Mouse (Mus musculus): Measurements from ENCODE around the gene Mettl17. TPM values are rescaled to one million over a fixed set of nuclear protein-coding genes. Genes with fewer than 3 reads are reported as not detected.

Mettl17 gene
- polyA plus RNA-seq, 1 experiment from 2014 or later, result 85.2 TPM

GRCm38 (mm10) chr14:51930824-51931223 is 46.2 kb downstream of the Mettl17 start:
- H3K27me3 ChIP-seq (ENCODE audit: control insufficient read depth, insufficient read depth, low read length), result no peaks in the 10 kb centered on the region
- H3K4me3 ChIP-seq (replicated peaks; ENCODE audit: low read depth, low read length), result no peak overlapping the region
- DNase-seq (peak; percentile 84), ATAC-seq (ENCODE audit: low FRiP score, low TSS enrichment) (0 out of 2 replicates have a peak, but pooled peaks have one; percentile 27)
- no peak overlapping the region for H3K9ac ChIP-seq (replicated peaks; ENCODE audit: low read length)
- no peak overlapping the region for H3K4me2 ChIP-seq (ENCODE audit: low read length)
- H3K9me3 ChIP-seq (ENCODE audit: control insufficient read depth, low read length), result 0 out of 2 replicates have a peak, but pooled peaks cover 2% of the 10 kb centered on the region
- H3K27ac ChIP-seq (replicated peaks; ENCODE audit: low read depth, low read length), result no peak overlapping the region
- WGBS, result 39% methylated on average over 5 of the region's 5 CpGs
- no peaks in the 10 kb centered on the region for H3K36me3 ChIP-seq (ENCODE audit: control insufficient read depth, insufficient read depth, low read length)
- no peaks in the 10 kb centered on the region for H3K4me1 ChIP-seq (ENCODE audit: control insufficient read depth, insufficient read depth, low read length)

- no peaks in the 10 kb centered on the region for H3K36me3 ChIP-seq (ENCODE audit: control insufficient read depth, insufficient read depth, low read length)
- no peaks in the 10 kb centered on the region for H3K4me1 ChIP-seq (ENCODE audit: control insufficient read depth, insufficient read depth, low read length)
- WGBS, result 70% methylated on average over 10 of the region's 10 CpGs
- H3K9me3 ChIP-seq (ENCODE audit: control insufficient read depth, low read length), result 0 out of 2 replicates have a peak, but pooled peaks cover 2% of the 10 kb centered on the region
- H3K27ac ChIP-seq (replicated peaks; ENCODE audit: low read depth, low read length), result no peak overlapping the region
- ATAC-seq (ENCODE audit: low FRiP score, low TSS enrichment) (no peak), DNase-seq (no peak)
- H3K9ac ChIP-seq (replicated peaks; ENCODE audit: low read length), result no peak overlapping the region
- no peak overlapping the region for H3K4me2 ChIP-seq (ENCODE audit: low read length)
- H3K27me3 ChIP-seq (ENCODE audit: control insufficient read depth, insufficient read depth, low read length), result no peaks in the 10 kb centered on the region
- no peak overlapping the region for H3K4me3 ChIP-seq (replicated peaks; ENCODE audit: low read depth, low read length)
Measured at GRCm38 (mm10) chr14:51932092-51933020, 47.7 kb downstream of the Mettl17 start.

- 91% methylated on average over 9 of the region's 9 CpGs for WGBS
- no peak for DNase-seq
Measured at GRCm38 (mm10) chr14:51939005-51939404, 54.4 kb downstream of the Mettl17 start.

GRCm38 (mm10) chr14:51940944-51941560 is 56.4 kb downstream of the Mettl17 start:
- Histone ChIP-seq H3K27me3 (ENCODE audit: control insufficient read depth, insufficient read depth, low read length) (no peaks in the 10 kb centered on the region), H3K4me3 (replicated peaks; ENCODE audit: low read depth, low read length) (no peak overlapping the region), H3K4me1 (ENCODE audit: control insufficient read depth, insufficient read depth, low read length) (no peaks in the 10 kb centered on the region), H3K4me2 (ENCODE audit: low read length) (no peak overlapping the region), H3K9ac (replicated peaks; ENCODE audit: low read length) (no peak overlapping the region), H3K9me3 (ENCODE audit: control insufficient read depth, low read length) (no peaks in the 10 kb centered on the region), H3K27ac (replicated peaks; ENCODE audit: low read depth, low read length) (no peak overlapping the region), H3K36me3 (ENCODE audit: control insufficient read depth, insufficient read depth, low read length) (no peaks in the 10 kb centered on the region)
- ATAC-seq (ENCODE audit: low FRiP score, low TSS enrichment), result no peak
- no peak for DNase-seq
- 43% methylated on average over 8 of the region's 8 CpGs for WGBS

More at GRCm38 (mm10) chr14:51939005-51939404, 54.4 kb downstream of the Mettl17 start:
- Histone ChIP-seq H3K4me2 (ENCODE audit: low read length) (no peak overlapping the region), H3K4me1 (ENCODE audit: control insufficient read depth, insufficient read depth, low read length) (no peaks in the 10 kb centered on the region), H3K27me3 (ENCODE audit: control insufficient read depth, insufficient read depth, low read length) (no peaks in the 10 kb centered on the region), H3K36me3 (ENCODE audit: control insufficient read depth, insufficient read depth, low read length) (no peaks in the 10 kb centered on the region), H3K4me3 (replicated peaks; ENCODE audit: low read depth, low read length) (no peak overlapping the region), H3K27ac (replicated peaks; ENCODE audit: low read depth, low read length) (no peak overlapping the region), H3K9me3 (ENCODE audit: control insufficient read depth, low read length) (0 out of 2 replicates have a peak, but pooled peaks cover 2% of the 10 kb centered on the region), H3K9ac (replicated peaks; ENCODE audit: low read length) (no peak overlapping the region)
- ATAC-seq (ENCODE audit: low FRiP score, low TSS enrichment), result no peak

- Histone ChIP-seq H3K9ac (replicated peaks; ENCODE audit: low read length) (no peak overlapping the region), H3K36me3 (ENCODE audit: control insufficient read depth, insufficient read depth, low read length) (no peaks in the 10 kb centered on the region), H3K9me3 (ENCODE audit: control insufficient read depth, low read length) (no peaks in the 10 kb centered on the region), H3K27ac (replicated peaks; ENCODE audit: low read depth, low read length) (no peak overlapping the region), H3K4me3 (replicated peaks; ENCODE audit: low read depth, low read length) (no peak overlapping the region), H3K27me3 (ENCODE audit: control insufficient read depth, insufficient read depth, low read length) (no peaks in the 10 kb centered on the region), H3K4me2 (ENCODE audit: low read length) (no peak overlapping the region), H3K4me1 (ENCODE audit: control insufficient read depth, insufficient read depth, low read length) (no peaks in the 10 kb centered on the region)
- DNase-seq, result no peak
- 59% methylated on average over 9 of the region's 9 CpGs for WGBS
- no peak for ATAC-seq (ENCODE audit: low FRiP score, low TSS enrichment)
Measured at GRCm38 (mm10) chr14:51941577-51941976, 56.9 kb downstream of the Mettl17 start.

- Histone ChIP-seq H3K4me2 (ENCODE audit: low read length) (no peak overlapping the region), H3K9me3 (ENCODE audit: control insufficient read depth, low read length) (no peaks in the 10 kb centered on the region), H3K9ac (replicated peaks; ENCODE audit: low read length) (no peak overlapping the region), H3K4me1 (ENCODE audit: control insufficient read depth, insufficient read depth, low read length) (no peaks in the 10 kb centered on the region), H3K27me3 (ENCODE audit: control insufficient read depth, insufficient read depth, low read length) (no peaks in the 10 kb centered on the region), H3K4me3 (replicated peaks; ENCODE audit: low read depth, low read length) (no peak overlapping the region), H3K27ac (replicated peaks; ENCODE audit: low read depth, low read length) (no peak overlapping the region), H3K36me3 (ENCODE audit: control insufficient read depth, insufficient read depth, low read length) (no peaks in the 10 kb centered on the region)
- ATAC-seq (ENCODE audit: low FRiP score, low TSS enrichment), result no peak
- no peak for DNase-seq
- WGBS, result 75% methylated on average over 7 of the region's 7 CpGs
Measured at GRCm38 (mm10) chr14:51942236-51942635, 57.6 kb downstream of the Mettl17 start.

Small RNA genes within 50 kb of the gene (microRNA-seq; reads per million reads assigned to microRNA genes)
- not detected for gene Gm27375

Other genes with a start within 250 kb of the Mettl17 start
- not detected in 2 replicates for gene Gm4181, start 249.2 kb upstream of the Mettl17 start, polyA plus RNA-seq (2014; fragmentation: Nextera tagmentation; extraction: Ambion mirVana)
- gene Gm17079, start 189.4 kb upstream of the Mettl17 start, polyA plus RNA-seq (2014; fragmentation: Nextera tagmentation; extraction: Ambion mirVana), result not detected in 2 replicates
- gene Gm5800, start 167.7 kb upstream of the Mettl17 start, polyA plus RNA-seq (2014; fragmentation: Nextera tagmentation; extraction: Ambion mirVana), result not detected in 2 replicates
- not detected in 2 replicates for gene Ang4, start 111.3 kb upstream of the Mettl17 start, polyA plus RNA-seq (2014; fragmentation: Nextera tagmentation; extraction: Ambion mirVana)
- gene AY358078, start 84.8 kb upstream of the Mettl17 start, polyA plus RNA-seq (2014; fragmentation: Nextera tagmentation; extraction: Ambion mirVana), result not detected in 2 replicates
- gene Ear6, start 31.1 kb upstream of the Mettl17 start, polyA plus RNA-seq (2014; fragmentation: Nextera tagmentation; extraction: Ambion mirVana), result not detected in 2 replicates
- 1.1 and 1.8 TPM in 2 replicates for gene Slc39a2, start 8.0 kb downstream of the Mettl17 start, polyA plus RNA-seq (2014; fragmentation: Nextera tagmentation; extraction: Ambion mirVana)
- 98.7 and 128 TPM in 2 replicates for gene Ndrg2, start 29.3 kb downstream of the Mettl17 start, polyA plus RNA-seq (2014; fragmentation: Nextera tagmentation; extraction: Ambion mirVana)
- gene Tppp2, start 33.6 kb downstream of the Mettl17 start, polyA plus RNA-seq (2014; fragmentation: Nextera tagmentation; extraction: Ambion mirVana), result not detected in 2 replicates
- gene Rnase13, start 37.9 kb downstream of the Mettl17 start, polyA plus RNA-seq (2014; fragmentation: Nextera tagmentation; extraction: Ambion mirVana), result not detected in 2 replicates
- 72.8 and 75.8 TPM in 2 replicates for gene Arhgef40, start 99.9 kb downstream of the Mettl17 start, polyA plus RNA-seq (2014; fragmentation: Nextera tagmentation; extraction: Ambion mirVana)
- 0.37 and 0.39 TPM in 2 replicates for gene Tmem253, start 130.8 kb downstream of the Mettl17 start, polyA plus RNA-seq (2014; fragmentation: Nextera tagmentation; extraction: Ambion mirVana)
- gene Zfp219, start 135.9 kb downstream of the Mettl17 start, polyA plus RNA-seq (2014; fragmentation: Nextera tagmentation; extraction: Ambion mirVana), result 41.6 and 46.9 TPM in 2 replicates
- not detected in 2 replicates for gene Olfr221, start 157.6 kb downstream of the Mettl17 start, polyA plus RNA-seq (2014; fragmentation: Nextera tagmentation; extraction: Ambion mirVana)
- gene Hnrnpc, start 219.2 kb downstream of the Mettl17 start, polyA plus RNA-seq (2014; fragmentation: Nextera tagmentation; extraction: Ambion mirVana), result 473 and 549 TPM in 2 replicates
- 39.5 and 57.3 TPM in 2 replicates for gene Rpgrip1, start 225.9 kb downstream of the Mettl17 start, polyA plus RNA-seq (2014; fragmentation: Nextera tagmentation; extraction: Ambion mirVana)

Measured in midbrain, embryonic 14.5 days (tissue).